Mouse (Mus musculus): ENCODE measurements around the gene Gsx2.

The Gsx2 gene

DNA sequence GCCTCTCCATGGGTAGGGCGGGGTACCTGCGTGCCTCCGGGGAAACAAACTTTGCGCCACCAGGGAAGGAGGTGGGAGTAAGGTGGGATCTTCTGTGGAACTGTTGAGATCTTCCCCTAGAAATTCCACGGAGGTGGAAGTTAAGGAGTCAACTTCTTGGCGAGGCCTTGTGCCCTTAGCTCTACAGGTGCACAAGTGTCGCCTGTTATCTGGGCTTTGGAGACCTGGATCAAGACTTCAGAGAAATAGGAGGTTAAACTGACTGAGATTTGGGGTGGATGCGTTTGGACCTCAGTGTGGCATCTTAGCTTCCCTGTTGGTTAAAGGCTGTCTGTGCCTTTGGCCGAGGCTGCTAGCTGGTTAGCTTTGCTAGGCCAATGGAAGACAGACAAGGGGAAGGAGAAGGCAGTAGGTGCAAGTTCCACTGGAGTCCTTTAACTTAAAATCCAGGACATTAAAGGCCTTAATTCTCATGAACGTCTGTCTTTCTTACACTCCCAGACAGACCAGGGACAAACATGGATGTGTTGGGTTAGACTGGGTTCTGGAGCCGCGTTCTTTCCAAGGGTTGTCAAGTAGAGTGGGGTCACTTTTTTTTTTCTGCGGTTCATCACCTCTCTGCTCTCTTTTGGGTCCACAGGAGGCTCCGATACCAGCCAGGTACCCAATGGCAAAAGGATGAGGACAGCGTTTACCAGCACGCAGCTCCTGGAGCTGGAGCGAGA is 1.1 kb downstream of the Gsx2 start:
- DNase-seq (ENCODE audit: low spot score), result no peak

GRCm38 (mm10) chr5:75077051-75077380 is 1.6 kb downstream of the Gsx2 start:
- no peak for DNase-seq (ENCODE audit: low spot score)

DNA sequence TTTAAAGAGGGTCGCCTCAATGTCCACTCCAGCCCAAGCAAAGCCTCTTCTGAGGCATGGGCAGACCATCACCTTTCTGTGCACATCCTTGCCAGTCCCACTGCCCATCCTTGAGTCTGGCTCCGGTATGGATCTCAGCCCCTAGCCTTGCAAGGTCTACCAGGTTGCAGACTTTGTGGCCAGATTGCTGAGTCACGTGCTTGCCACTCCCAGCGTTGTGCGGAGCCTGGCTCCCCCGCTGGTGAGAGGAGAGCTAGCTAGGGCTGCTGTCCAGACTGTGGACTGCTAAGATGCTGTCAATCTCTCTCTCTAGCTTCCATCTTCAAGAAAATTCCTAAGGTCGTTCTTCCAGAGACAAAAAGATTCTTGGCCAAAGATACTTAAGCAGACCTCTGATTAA is 4.2 kb downstream of the Gsx2 start:
- DNase-seq (ENCODE audit: low spot score), result no peak

DNA sequence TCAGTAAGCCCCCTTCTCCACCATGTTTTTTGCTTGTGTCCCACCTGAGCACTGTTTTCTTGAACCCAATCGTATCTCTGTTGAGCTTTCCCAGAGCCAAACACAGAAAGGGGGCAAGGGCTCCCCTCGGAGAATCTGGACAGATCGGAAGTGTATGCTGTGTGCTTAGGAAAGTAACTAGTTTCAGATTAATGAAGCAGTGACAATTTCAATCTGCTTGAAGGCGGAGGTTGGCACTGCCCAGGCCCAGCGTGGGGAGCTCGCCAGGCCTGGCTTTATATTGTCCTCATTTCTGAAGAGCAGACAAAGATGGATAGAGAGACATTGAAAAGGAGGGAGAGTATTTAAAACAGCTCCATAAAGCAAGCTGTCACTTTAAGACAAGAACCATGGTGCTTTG is 7.0 kb downstream of the Gsx2 start:
- no peak for DNase-seq (ENCODE audit: low spot score)

GRCm38 (mm10) chr5:75083061-75083460 is 7.7 kb downstream of the Gsx2 start:
- DNase-seq (ENCODE audit: low spot score), result no peak

GRCm38 (mm10) chr5:75083591-75084392 is 8.4 kb downstream of the Gsx2 start:
- no peak for DNase-seq (ENCODE audit: low spot score)

GRCm38 (mm10) chr5:75084393-75084870 is 9.0 kb downstream of the Gsx2 start:
- no peak for DNase-seq (ENCODE audit: low spot score)

GRCm38 (mm10) chr5:75084871-75085520 is 9.6 kb downstream of the Gsx2 start:
- no peak for DNase-seq (ENCODE audit: low spot score)

DNA sequence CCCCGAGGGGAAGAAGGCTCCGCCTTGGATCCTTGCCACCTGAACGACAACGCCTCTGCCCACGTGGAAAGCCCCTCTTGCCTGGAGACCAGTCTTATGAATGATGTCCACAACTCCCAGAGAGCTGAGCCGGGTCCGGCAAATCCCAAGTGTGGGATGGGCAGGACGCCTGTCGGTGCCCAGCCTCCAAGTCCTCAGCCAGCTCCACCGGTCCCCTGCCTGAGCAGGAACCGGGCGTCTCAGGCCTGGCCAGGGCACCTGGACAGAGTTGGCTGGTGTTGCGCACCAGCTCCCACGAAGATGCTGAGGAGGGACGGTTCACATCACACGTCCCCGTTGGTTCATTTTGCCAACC is 10.1 kb downstream of the Gsx2 start:
- DNase-seq (ENCODE audit: low spot score), result no peak

DNA sequence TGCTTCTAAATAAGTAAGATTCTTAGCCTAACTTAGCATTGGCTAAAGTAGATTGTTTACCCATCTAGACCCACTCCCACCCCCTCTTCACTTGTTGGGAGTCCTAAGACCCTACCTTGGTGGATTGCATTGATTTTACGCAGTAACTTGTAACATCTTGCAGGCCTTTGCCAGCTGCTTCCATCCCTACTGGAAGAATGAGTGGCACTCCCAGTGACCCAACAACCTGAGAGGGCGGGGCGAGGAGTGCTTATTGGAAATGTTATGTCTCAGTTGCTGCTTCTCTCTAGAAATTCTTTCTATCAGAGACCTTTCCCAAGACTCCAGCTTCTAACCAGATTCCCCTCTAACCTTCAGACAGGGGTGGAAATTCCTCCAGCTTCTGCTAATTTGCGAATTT is 10.5 kb downstream of the Gsx2 start:
- no peak for DNase-seq (ENCODE audit: low spot score)

DNA sequence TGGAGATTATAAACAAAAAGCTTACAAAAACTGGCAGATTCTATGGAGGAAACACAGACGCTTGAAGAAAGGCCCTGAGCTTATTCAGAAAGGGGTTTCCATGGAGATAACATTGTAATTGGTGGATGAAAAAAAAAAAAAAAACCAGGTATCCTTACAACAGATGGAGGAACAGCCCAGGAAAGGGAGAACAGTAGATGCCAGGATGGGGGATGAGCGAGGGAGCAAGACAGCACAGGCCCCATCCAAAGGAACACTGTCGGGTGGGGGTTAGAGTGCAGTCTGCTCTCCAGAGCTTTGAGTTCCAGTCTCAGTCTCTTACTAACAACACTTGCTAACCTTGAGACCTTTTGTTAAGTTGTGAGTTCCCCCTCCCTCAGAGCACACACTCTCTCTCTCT is 31.1 kb downstream of the Gsx2 start:
- DNase-seq (ENCODE audit: low spot score), result no peak

GRCm38 (mm10) chr5:75109368-75109767 is 34.0 kb downstream of the Gsx2 start:
- DNase-seq (ENCODE audit: low spot score), result no peak

DNA sequence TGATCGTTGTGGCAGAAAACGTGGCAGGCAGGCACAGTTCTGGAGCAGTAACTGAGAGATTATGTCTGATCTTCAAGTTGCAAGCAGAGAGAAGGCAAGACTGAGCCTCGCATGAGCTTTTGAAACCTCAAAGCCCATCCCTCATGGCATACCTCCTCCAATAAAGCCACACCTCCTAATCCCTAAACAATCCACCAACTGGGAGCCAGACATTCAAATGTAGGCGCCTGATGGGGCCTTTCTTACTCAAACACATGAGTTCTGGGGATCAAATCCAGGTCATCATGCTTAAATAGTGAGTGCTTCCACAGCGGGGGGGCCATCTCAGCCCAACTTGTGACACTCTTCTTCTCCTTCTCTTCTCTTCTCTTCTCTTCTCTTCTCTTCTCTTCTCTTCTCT is 36.4 kb downstream of the Gsx2 start:
- no peak for DNase-seq (ENCODE audit: low spot score)

DNA sequence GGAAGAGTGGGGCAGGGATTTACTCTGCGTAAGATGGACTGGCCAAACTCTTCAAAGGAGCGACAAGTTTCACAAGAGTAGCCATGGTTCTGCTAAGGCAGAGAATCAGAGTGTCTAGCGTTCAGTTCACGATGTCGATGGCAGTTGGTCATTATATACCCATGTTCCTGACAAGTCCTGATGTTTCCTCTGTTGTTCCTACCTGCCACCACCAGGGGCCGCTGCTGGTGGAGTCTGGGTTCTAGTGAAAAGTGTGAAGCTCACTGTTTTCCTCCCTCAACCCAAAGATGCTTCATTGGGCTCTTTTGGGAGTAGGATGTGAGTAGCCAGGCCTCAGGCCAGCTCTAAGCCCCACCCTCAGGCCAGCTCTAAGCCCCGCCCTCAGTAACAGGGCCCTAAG is 43.4 kb downstream of the Gsx2 start:
- DNase-seq (ENCODE audit: low spot score), result no peak

GRCm38 (mm10) chr5:75121646-75122045 is 46.2 kb downstream of the Gsx2 start:
- peak; percentile 53 for DNase-seq (ENCODE audit: low spot score)

All from urinary bladder, postnatal 14 days (tissue).